Mouse (Mus musculus) CD8-positive naive resting alpha-beta T cell, adult 57 days (primary cell): Measurements from ENCODE around the gene Ahnak2. TPM values are rescaled to one million over a fixed set of nuclear protein-coding genes. Genes with fewer than 3 reads are reported as not detected.

Source experiments
- total RNA-seq: library from RNA; stranded (reverse); gene quantifications from one replicate; pipeline ENCODE4 v1.2.4, GENCODE M21; 2023

Ahnak2 gene
- not detected for total RNA-seq

DNA sequence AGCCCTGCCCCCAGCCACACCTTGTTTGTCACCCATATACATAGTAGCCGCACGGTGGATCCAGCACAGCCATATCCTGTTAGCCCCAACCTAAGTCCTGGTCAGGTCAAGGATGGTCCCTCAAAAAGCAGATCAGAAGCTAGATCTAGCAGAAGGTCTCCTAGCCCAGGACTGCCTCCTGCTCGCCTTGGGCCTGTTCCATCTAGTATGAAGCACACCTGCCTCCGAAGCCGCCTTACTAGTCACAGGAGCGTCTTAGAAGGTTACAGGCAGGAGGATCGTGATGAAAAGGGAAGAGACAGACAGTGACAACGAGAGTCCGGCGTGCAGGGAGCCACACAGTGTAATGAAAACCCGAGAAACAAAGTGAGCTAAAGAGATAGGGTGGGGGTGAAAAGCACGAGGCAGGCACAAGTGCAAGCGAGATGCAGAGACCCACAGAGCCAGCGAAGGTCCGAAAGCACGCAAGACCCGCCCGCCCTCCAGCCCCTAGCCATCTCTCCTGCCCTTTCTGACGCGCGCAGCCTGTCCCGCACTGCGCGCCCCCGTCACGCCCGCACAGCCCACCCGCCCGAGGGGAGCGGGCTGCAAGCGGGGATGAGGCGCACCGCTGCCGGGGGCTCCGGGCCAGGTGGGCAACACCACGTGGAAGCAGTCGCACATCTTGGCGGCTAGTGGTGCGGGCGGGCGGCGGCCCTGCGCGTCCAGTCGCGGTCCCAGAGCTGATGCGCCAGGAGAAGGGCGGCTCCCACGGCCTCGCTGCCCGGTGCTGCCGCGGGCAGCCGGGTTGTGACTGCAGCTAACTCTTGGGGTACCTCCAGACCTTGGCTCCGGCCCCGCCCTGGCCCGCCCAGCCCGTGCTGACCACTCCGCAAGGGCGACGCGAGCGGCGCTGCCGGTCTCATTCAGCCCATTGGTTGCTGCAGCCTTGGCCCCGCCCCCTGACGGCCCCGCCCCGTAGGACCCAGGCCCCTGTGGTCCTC lies at the start of gene Ahnak2:
Gene Ahnak2, minus strand, starts transcription at position 794 of the 983 bp plus-strand sequence.

GRCm38 (mm10) chr12:112829244-112829864 lies 26.9 kb upstream of the Ahnak2 start, which contains the start of gene Cdca4:
TSS of gene Cdca4 (minus strand) at chr12:112829423.

DNA sequence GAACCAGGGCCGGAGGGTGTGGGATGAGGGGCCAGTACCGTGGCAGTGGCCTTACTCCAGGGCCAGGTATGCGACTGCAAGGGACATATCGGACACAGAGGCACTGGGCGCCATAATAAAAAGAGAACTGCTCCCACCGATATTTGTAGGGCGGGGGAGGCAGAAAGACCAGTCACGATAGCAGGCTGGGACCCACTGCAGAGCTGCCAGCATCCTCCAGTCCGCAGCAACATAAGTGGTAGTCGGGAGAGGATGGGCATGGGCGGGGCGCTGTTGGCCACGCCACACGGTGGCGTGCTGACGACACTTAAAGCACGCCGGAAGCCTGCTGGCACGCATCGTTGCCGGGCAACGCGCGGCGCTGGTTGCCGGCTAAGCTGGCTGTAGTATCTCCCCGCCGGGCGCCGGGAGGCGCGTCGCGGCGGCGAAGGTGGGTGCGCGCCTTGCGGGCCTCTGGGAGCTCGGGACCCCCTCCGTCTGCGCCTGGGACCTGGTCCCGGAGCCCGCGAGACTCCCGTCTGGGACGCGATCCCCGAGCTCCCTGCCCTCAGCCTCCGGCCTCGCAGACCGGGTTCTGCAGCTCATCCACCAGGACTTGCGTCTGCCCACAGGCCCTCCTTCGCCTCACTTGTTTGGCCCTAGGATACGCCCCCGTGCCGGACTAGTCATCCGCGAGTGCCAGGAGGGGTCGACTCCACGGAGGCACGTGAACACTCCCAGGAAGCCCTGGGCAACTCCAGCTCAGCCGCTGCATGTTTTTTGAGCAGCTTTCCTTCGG lies 6.3 kb upstream of the Ahnak2 start, which contains the start of gene Clba1:
Gene Clba1, plus strand, starts transcription at position 351 of the 778 bp plus-strand sequence.

DNA sequence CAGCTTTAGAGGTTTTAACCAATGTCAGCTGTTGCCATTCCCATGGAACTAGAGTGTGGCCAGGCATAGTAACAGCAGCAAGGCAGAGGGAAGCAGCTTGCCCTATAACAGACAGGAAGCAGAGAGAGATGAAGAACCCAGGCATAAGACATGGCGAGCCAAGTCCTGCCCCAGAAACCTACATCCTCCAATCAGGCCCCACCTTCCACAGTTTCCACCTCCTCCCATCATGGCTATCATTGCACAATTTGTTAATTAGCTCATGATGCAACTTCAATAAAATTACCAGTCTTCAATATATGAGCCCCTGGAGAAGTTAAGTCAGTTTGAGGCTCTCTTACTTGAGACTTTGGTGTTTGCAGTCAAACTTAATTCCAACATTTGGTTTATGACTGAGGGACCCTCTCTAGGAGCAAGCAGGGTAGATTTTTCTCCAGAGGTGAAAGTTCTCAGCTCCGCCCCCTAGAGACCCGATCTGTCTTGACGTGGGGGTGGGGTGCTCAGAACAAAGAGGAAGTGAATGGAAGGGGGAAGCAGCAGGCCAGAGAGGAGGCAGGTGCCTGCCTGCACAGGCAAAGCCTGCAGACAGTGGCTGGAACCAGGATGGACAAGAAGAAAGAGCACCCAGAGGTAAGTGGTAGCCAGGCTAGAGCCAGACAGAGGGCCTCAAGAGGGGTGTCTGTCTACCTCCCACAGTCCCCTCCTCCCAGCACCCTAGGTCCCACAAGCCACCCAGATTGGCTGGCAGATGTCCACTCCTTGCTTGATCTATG lies 42.1 kb downstream of the Ahnak2 start, which contains the start of gene Pld4:
Gene Pld4, plus strand, starts transcription at position 502 of the 773 bp plus-strand sequence.

Other genes starting within 250 kb of the Ahnak2 start
- 87.6 TPM for gene Inf2, start 213.9 kb downstream of the Ahnak2 start, total RNA-seq
- 1.5 TPM for gene Adssl1, start 182.6 kb downstream of the Ahnak2 start, total RNA-seq
- gene Siva1, start 158.0 kb downstream of the Ahnak2 start, total RNA-seq: 20.4 TPM
- 74.5 TPM for gene Akt1, start 127.8 kb downstream of the Ahnak2 start, total RNA-seq
- 3.1 TPM for gene Zbtb42, start 123.8 kb downstream of the Ahnak2 start, total RNA-seq
- 10.2 TPM for gene Cep170b, start 82.2 kb downstream of the Ahnak2 start, total RNA-seq
- 24.4 TPM for gene Pld4, start 42.0 kb downstream of the Ahnak2 start, total RNA-seq
- gene Clba1, start 6.3 kb upstream of the Ahnak2 start, total RNA-seq: not detected
- gene Cdca4, start 26.8 kb upstream of the Ahnak2 start, total RNA-seq: 33.8 TPM
- 227 TPM for gene Gpr132, start 65.6 kb upstream of the Ahnak2 start, total RNA-seq
- 8.6 TPM for gene Jag2, start 127.1 kb upstream of the Ahnak2 start, total RNA-seq
- gene Nudt14, start 139.5 kb upstream of the Ahnak2 start, total RNA-seq: 19.4 TPM
- gene Btbd6, start 173.8 kb upstream of the Ahnak2 start, total RNA-seq: 33.3 TPM
- 200 TPM for gene Brf1, start 198.0 kb upstream of the Ahnak2 start, total RNA-seq
- 92.2 TPM for gene Pacs2, start 211.9 kb upstream of the Ahnak2 start, total RNA-seq